Mouse (Mus musculus): ENCODE data around the gene Marveld2. TPM values are rescaled to one million over a fixed set of nuclear protein-coding genes. Genes with fewer than 3 reads are reported as not detected.

Marveld2 gene
- 0.28 and 0.75 TPM in 2 replicates for polyA plus RNA-seq (2021; fragmentation: Nextera tagmentation)
- long read RNA-seq, experiment 1, partial matches to known transcripts, result 0 of 2 reads
- long read RNA-seq, experiment 1, other reads (novel, unspliced or antisense), result 1 of 2 reads
- long read RNA-seq, experiment 2, partial matches to known transcripts, result 0 of 1 reads
- long read RNA-seq, experiment 2, other reads (novel, unspliced or antisense), result 1 of 1 reads

GRCm38 (mm10) chr13:100616181-100617087 is at the start of gene Marveld2:
Marveld2 (minus strand) TSS chr13:100616971.

GRCm38 (mm10) chr13:100651439-100652186 is 34.8 kb upstream of the Marveld2 start, which contains the start of gene Taf9:
Taf9 (plus strand) TSS chr13:100651579.

GRCm38 (mm10) chr13:100650550-100651438 is 34.0 kb upstream of the Marveld2 start, which contains the start of the genes Ak6 and Rad17:
Ak6 (plus strand) TSS chr13:100650979.
Rad17 (minus strand) TSS chr13:100651051.

GRCm38 (mm10) chr13:100552369-100553041 is 64.3 kb downstream of the Marveld2 start, which contains the start of gene Ocln:
Ocln (minus strand) TSS chr13:100552718.

Other genes with a start within 250 kb of the Marveld2 start
- gene Naip1, start 164.1 kb downstream of the Marveld2 start, polyA plus RNA-seq (2021; fragmentation: Nextera tagmentation), result not detected in 2 replicates
- 23.2 and 28.8 TPM in 2 replicates for gene Gtf2h2, start 124.4 kb downstream of the Marveld2 start, polyA plus RNA-seq (2021; fragmentation: Nextera tagmentation)
- gene Ocln, start 64.3 kb downstream of the Marveld2 start, polyA plus RNA-seq (2021; fragmentation: Nextera tagmentation), result 4.1 and 4.5 TPM in 2 replicates
- gene Ak6, start 34.0 kb upstream of the Marveld2 start, polyA plus RNA-seq (2021; fragmentation: Nextera tagmentation), result 166 and 217 TPM in 2 replicates
- gene Rad17, start 34.1 kb upstream of the Marveld2 start, polyA plus RNA-seq (2021; fragmentation: Nextera tagmentation), result 6.0 and 7.5 TPM in 2 replicates
- 30.1 and 30.3 TPM in 2 replicates for gene Taf9, start 34.6 kb upstream of the Marveld2 start, polyA plus RNA-seq (2021; fragmentation: Nextera tagmentation)
- gene Ccdc125, start 52.7 kb upstream of the Marveld2 start, polyA plus RNA-seq (2021; fragmentation: Nextera tagmentation), result 0.54 and 1.4 TPM in 2 replicates
- gene Cdk7, start 114.0 kb upstream of the Marveld2 start, polyA plus RNA-seq (2021; fragmentation: Nextera tagmentation), result 26.7 and 28.8 TPM in 2 replicates
- 222 and 261 TPM in 2 replicates for gene Mrps36, start 127.7 kb upstream of the Marveld2 start, polyA plus RNA-seq (2021; fragmentation: Nextera tagmentation)
- 0.75 and 1.1 TPM in 2 replicates for gene Cenph, start 158.9 kb upstream of the Marveld2 start, polyA plus RNA-seq (2021; fragmentation: Nextera tagmentation)
- gene Ccnb1, start 169.6 kb upstream of the Marveld2 start, polyA plus RNA-seq (2021; fragmentation: Nextera tagmentation), result 2.0 and 2.3 TPM in 2 replicates
- 21.1 TPM in 2 replicates for gene Slc30a5, start 216.5 kb upstream of the Marveld2 start, polyA plus RNA-seq (2021; fragmentation: Nextera tagmentation)

Data from left cerebral cortex, adult 6 months (tissue).